Mouse (Mus musculus) embryonic fibroblast, embryonic 13.5 days (primary cell): Measurements from ENCODE around the gene Pskh1. TPM values are rescaled to one million over a fixed set of nuclear protein-coding genes. Genes with fewer than 3 reads are reported as not detected.

Experiments
- H3K27ac ChIP-seq: 2 replicates; pipeline ENCODE4 v1.5.1; 2012; ENCODE audit warnings: low read length, control low read depth, inconsistent platforms; ENCODE audit not compliant: insufficient read depth
- H3K4me1 ChIP-seq: 2 replicates; pipeline ENCODE4 v1.6.1; 2011; ENCODE audit warnings: low read length; ENCODE audit not compliant: control insufficient read depth, insufficient read depth
- H3K4me3 ChIP-seq: 2 replicates; pipeline ENCODE4 v1.5.1; 2011; ENCODE audit warnings: mild to moderate bottlenecking, control low read depth, low read length; ENCODE audit not compliant: insufficient read depth
- CTCF ChIP-seq: IDR thresholded peaks from 2 replicates; pipeline ENCODE4 v1.5.1; 2011; ENCODE audit warnings: mild to moderate bottlenecking, control low read depth, low read length, moderate library complexity, borderline replicate concordance; ENCODE audit not compliant: insufficient read depth
- POLR2A ChIP-seq: IDR thresholded peaks from 2 replicates; pipeline ENCODE4 v1.6.1; 2011; ENCODE audit warnings: low read depth, mild to moderate bottlenecking, control low read depth, low read length, moderate library complexity
- polyA plus RNA-seq: library from polyadenylated mRNA; stranded (reverse); fragments of >200 nt; gene quantifications from 2 replicates; pipeline ENCODE4 v1.2.4, GENCODE M21; 2011; ENCODE audit warnings: low read depth; ENCODE audit not compliant: missing spikeins, insufficient read length

The Pskh1 gene
- polyA plus RNA-seq, 1 experiment, result 30.5 TPM

DNA sequence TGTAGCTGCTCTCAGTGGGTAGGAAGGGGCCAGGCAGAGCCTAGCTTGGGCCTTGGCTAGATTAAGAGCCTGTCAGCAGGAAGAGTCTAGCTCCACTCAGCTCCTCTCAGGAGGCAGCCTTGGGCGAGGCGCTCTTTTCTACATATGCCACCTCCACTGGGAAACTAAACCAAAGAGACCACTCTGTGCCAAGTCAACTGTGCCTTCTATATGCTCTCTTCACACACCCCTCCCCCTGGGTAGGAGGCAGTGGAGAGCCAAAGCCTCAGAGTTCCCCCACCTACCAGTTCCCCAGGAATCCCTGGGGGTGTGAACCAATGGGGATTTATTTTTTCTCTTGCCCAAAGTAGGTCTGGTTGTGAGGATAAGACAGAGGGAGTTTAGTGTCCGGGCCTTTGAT is 31.0 kb downstream of the Pskh1 start:
- Histone ChIP-seq H3K4me3 (no peak overlapping the region), H3K4me1 (no peaks in the 10 kb centered on the region), H3K27ac (no peak overlapping the region)
- TF ChIP-seq CTCF (no peak), POLR2A (no peak)

DNA sequence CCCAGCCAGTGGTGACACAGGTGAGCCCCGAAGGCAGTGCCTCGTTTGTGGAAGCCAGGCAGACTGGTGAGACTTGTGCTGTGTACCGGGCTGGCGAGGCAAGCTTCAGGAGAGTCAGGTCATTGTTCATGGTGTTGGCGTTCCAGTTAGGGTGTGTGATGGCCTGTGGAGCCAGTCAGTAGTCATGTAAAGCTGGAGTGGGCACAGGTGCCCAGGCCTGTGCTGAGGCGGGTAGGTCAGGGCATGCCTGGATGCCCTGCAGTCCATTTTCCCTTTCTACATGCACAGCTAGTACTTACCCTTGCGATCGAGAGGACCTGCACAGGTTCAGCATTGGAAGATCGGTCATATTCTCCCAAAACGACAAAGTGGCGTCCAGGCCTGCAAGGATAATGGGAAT is 32.3 kb downstream of the Pskh1 start:
- TF ChIP-seq POLR2A (no peak), CTCF (no peak)
- Histone ChIP-seq H3K27ac (no peak overlapping the region), H3K4me3 (no peak overlapping the region), H3K4me1 (no peaks in the 10 kb centered on the region)

DNA sequence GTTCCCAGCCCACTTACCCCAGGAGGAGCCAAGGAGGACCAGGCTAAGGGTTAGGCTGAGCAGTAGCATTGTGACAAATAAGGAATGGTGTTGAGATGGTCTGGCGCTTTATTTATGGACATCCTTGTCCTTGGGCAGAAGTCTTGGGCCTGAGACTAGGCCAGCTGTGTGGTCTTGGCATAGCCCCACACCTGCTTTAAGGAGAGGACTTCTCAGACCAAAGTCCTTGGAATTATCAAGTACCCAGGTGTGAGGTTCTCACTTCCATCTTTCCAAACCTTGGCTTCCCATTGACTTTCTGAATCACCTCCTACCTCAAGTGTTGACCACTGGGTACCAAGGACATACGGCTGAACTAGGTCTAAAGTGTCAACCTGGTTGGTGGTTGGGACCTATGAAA is 33.5 kb downstream of the Pskh1 start, which contains the start of gene Ctrl:
Ctrl (minus strand) TSS at position 101 of the 400 bp plus-strand sequence.
- Histone ChIP-seq H3K27ac (no peak within 1 kb of the TSS), H3K4me3 (no peak within 1 kb of the TSS), H3K4me1 (no peaks in the 10 kb centered on the region)
- TF ChIP-seq POLR2A (no peak), CTCF (no peak)

DNA sequence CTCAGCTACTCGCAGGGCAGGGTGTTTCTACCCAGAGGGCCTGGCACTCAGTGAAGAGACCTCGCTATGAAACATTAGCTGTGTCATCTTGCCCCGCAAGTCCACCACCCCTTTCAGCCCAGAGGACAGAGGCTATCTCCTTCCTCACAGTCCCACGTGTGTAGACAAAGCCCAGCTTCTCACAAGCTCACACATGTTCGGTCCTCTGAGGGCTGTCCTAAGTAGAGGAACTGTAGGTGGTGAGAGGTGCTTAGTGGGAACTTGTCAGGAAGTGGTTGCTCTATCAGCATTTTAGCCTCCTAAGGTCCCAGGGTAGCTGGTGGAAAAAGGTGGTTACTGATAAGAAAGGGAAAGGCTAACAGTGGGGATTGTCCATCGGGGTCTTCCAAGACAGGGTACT is 34.9 kb downstream of the Pskh1 start:
- TF ChIP-seq POLR2A, result no peak
- TF ChIP-seq CTCF, result no peak
- no peak overlapping the region for H3K27ac ChIP-seq
- no peaks in the 10 kb centered on the region for H3K4me1 ChIP-seq
- no peak overlapping the region for H3K4me3 ChIP-seq

DNA sequence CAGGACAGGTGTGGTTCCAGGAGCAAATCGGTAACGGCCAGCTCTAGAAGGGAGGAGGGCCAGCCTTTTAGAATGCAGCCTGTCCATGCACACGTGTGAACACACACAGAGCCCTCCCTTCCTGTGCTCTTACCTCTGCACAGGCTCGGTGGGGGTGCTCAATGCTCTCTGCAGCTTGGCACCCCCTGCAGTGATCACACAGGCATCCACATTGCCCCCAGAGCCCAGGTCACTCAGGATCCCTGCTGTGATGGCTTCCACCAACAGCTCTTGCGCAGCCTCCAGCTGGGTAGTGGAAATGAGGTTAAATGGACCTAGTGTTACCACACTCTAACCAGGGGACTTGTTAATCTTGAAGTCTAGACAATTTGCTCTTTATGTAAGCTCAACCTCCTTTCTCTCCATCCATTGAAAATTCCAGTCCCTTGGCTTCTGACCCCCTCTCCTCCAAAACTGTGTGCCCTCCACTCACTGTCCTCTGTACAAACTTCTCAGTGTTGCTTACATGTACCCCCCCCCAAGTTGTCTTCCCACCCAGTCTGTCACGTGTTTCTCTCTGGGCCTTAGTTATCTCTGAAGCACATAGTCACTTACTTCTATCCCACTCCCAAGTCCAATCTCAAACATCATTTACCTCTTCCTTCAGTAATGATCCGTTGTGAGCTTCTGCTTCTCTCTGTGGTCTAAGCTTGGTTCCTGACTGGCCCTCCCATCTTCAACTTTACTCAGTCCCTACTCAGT is 35.8 kb downstream of the Pskh1 start:
- Histone ChIP-seq H3K27ac (no peak overlapping the region), H3K4me1 (no peaks in the 10 kb centered on the region), H3K4me3 (peak overlapping the region; percentile 43)
- TF ChIP-seq CTCF (no peak), POLR2A (no peak)

DNA sequence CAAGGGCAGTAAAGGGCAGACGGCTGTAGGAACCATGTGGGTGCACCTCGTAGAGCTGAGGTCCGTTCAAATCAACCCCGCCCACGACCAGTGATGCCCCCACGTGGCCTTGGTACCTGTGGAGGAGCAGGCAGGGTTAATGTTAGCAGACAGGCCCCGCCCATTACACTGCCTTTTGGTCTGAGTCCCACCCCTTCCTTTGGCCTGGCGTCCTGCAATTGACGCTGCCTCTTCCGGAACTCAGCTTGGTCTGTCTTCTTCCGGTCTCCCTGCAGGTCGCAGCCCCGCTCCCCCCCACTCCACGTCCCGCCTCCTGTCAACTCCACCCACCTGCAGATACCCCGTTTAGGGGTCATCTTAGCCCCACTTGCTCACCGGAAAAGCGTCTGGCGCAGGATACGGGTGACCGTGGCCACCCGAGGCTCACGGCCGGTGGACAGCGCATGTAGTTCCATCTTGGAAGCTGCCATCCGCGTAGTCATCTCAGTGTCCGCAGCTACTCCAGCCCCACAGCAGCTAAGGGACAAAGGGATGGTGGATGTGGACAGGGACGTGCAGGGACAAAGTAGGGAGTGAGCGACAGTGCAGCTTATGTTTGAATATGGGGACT is 36.7 kb downstream of the Pskh1 start:
- peak overlapping the region; percentile 80 for H3K27ac ChIP-seq
- H3K4me3 ChIP-seq, result peak overlapping the region; percentile 64
- TF ChIP-seq CTCF, result no peak
- peak; percentile 77 for TF ChIP-seq POLR2A
- no peaks in the 10 kb centered on the region for H3K4me1 ChIP-seq

DNA sequence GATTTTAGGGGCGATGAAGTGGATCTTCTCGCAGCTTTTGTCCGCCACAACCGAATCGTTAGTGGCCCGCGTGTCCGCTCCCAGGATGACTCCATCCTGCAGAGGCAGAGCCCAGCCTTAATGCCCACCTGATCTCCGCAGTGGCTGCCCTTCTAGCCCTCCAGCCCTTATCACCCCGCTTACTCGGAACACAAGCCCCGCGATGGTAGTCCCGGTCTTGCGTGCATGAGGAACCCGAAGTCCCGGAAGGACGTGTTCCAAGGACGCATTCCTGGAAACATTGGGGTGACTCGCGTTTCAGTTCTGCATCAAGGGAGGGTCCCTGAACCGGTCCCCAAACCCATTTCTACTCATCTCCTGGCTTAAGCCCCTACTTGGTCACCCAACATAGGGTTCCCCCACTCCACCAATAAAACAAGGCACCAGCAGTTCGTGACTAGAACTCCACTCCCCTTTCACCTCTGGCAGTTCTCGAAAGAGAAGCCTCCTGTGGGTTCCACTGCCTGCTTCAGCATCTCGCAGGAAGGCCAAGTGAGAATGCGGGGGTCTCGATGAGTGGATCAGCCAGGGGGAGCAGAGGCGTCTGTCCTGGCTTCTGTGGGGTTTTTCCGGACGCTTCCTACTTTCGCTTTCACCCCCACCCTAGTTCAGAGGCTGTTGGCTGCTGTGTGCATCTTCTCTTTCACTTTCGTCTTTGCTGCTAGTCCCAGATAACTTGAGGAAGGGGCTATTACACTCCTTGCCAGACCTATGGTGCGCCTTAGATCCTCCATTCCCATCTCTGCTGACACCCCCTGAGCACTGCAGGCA is 37.5 kb downstream of the Pskh1 start:
- H3K4me3 ChIP-seq, result peak overlapping the region; percentile 64
- peak overlapping the region; percentile 80 for H3K27ac ChIP-seq
- H3K4me1 ChIP-seq, result no peaks in the 10 kb centered on the region
- TF ChIP-seq CTCF (no peak), POLR2A (peak; percentile 53)

DNA sequence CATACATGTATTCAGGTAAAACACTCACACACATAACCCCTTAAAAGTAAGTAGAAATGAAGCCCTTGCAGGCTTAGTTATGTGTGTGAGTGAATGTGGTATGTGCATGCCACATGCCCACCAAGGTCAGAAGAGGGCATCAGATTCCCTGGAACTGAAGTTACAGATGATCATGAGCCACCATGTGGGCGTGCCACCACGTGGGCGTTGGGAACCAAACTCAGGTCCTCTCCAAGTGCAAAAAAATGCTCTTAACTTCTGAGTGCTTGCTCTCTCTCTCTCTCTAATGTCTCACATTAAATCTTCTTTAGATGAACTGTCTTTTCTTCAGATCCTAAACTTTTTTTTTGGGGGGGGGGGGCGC is 38.0 kb downstream of the Pskh1 start, which contains the start of gene Psmb10:
Psmb10 (minus strand) TSS at position 139 of the 364 bp plus-strand sequence.
- Histone ChIP-seq H3K4me3 (peak within 1 kb of the TSS; percentile 64), H3K4me1 (no peaks in the 10 kb centered on the region), H3K27ac (peak within 1 kb of the TSS; percentile 80)
- no peak for TF ChIP-seq CTCF
- no peak for TF ChIP-seq POLR2A

DNA sequence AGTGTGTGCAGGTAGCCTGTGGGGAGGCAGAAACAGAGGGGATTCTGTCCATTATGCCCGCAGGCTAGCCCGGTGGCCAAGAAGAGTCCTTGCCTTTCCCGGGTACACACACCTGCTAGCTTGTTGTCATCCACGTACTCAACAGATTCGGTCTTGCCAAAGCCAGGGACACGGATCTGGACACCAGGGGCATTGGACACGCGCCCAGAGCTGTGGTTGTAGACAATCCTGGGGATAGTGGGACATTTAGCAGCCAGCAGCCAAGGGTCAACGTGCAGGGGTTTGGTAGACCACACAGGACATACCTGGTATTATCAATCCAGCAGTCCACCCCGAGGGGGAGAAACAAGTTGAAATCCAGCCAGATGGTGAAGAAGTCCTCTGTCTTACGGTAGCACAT is 41.8 kb downstream of the Pskh1 start:
- Histone ChIP-seq H3K4me3 (no peak overlapping the region), H3K27ac (no peak overlapping the region), H3K4me1 (no peaks in the 10 kb centered on the region)
- TF ChIP-seq CTCF, result no peak

DNA sequence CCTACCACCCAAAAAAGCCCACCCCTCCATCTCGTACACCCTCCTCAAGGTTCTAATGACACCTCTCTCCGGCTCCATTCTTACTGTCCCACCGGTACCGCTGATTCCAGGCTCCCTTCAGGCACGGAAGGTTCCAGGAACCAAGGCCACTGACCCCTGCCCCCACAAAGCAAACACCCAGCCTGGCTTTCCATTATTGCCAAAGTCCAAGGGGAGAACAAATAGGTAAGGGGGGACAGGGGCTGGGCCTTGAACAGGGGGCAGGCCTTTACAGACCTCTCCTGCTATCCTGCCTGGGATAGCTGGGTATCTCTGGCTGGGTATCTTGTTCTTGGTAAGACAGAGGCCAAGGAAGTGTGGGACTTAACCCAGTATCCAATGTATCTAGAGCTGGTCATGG is 42.3 kb downstream of the Pskh1 start:
- H3K27ac ChIP-seq, result no peak overlapping the region
- no peak for TF ChIP-seq CTCF
- TF ChIP-seq POLR2A, result no peak
- H3K4me3 ChIP-seq, result no peak overlapping the region
- H3K4me1 ChIP-seq, result no peaks in the 10 kb centered on the region
